Mouse (Mus musculus) embryonic fibroblast, embryonic 13.5 days (primary cell): Measurements from ENCODE around the gene Fancd2.

ENCODE experiments used
- CTCF ChIP-seq: IDR thresholded peaks from 2 replicates; pipeline ENCODE4 v1.5.1; 2011; ENCODE audit warnings: mild to moderate bottlenecking, control low read depth, low read length, moderate library complexity, borderline replicate concordance; ENCODE audit not compliant: insufficient read depth
- POLR2A ChIP-seq: IDR thresholded peaks from 2 replicates; pipeline ENCODE4 v1.6.1; 2011; ENCODE audit warnings: low read depth, mild to moderate bottlenecking, control low read depth, low read length, moderate library complexity

DNA sequence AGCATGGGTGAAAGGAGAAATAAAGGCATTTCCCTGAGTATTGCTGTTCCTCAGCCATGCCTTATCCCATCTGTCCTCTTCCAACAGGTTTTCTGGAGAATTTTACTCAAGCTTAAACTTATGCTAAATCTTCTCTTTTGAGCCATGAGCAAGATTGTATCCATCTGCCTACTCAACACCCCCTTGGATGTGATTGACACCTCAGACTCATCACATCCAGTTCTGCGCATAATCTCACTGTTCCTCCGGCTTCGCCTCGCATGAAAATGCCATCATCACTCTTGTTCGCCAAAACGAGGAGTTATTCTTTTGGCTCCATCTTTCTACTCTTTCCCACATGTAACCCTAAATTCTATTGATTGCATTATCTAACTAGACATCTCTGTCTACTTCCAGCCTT lies 44.6 kb downstream of the Fancd2 start:
- TF ChIP-seq CTCF (no peak), POLR2A (no peak)
